Mouse (Mus musculus) hindbrain, embryonic 16.5 days (tissue): Measurements from ENCODE around the gene Vmn2r41. TPM values are rescaled to one million over a fixed set of nuclear protein-coding genes. Genes with fewer than 3 reads are reported as not detected.
"Not testable (repeated sequence)": the region's sequence is repeated elsewhere in the genome, so short reads cannot be mapped to it uniquely, and the experiment has no call there.

Experiments used
- ATAC-seq: fragments of 200-750 bp; cut with Nextera tagmentation; 2 replicates; pipeline ENCODE4 v1.8.0; 2017; ENCODE audit warnings: moderate TSS enrichment, moderate library complexity
- H3K27ac ChIP-seq: fragments of 300-500 bp; sonication (generic); 2 replicates; pipeline ENCODE4 v1.5.1; 2014; ENCODE audit warnings: low read depth, mild to moderate bottlenecking, control low read depth, low read length, moderate library complexity
- H3K27me3 ChIP-seq: fragments of 300-500 bp; sonication (generic); replicated peaks from 2 replicates; pipeline ENCODE4 v1.6.1; 2014; ENCODE audit warnings: low read length; ENCODE audit not compliant: control insufficient read depth, insufficient read depth
- H3K36me3 ChIP-seq: fragments of 300-500 bp; sonication (generic); 2 replicates; pipeline ENCODE4 v1.6.1; 2014; ENCODE audit warnings: mild to moderate bottlenecking, low read length, moderate library complexity, mixed read lengths; ENCODE audit not compliant: control insufficient read depth, insufficient read depth
- H3K4me1 ChIP-seq: fragments of 300-500 bp; sonication (generic); 2 replicates; pipeline ENCODE4 v1.6.1; 2014; ENCODE audit warnings: low read depth, low read length; ENCODE audit not compliant: control insufficient read depth, insufficient read depth
- H3K4me2 ChIP-seq: fragments of 300-500 bp; sonication (generic); 2 replicates; pipeline ENCODE4 v1.6.1; 2014; ENCODE audit warnings: mild to moderate bottlenecking, low read length, control low read depth, moderate library complexity
- H3K4me3 ChIP-seq: fragments of 300-500 bp; sonication (generic); 2 replicates; pipeline ENCODE4 v1.5.1; 2014; ENCODE audit warnings: mild to moderate bottlenecking, low read length, control low read depth, moderate library complexity
- H3K9ac ChIP-seq: fragments of 300-500 bp; sonication (generic); 2 replicates; pipeline ENCODE4 v1.6.1; 2014; ENCODE audit warnings: low read depth, mild to moderate bottlenecking, control low read depth, low read length, moderate library complexity
- H3K9me3 ChIP-seq: fragments of 300-500 bp; sonication (generic); 2 replicates; pipeline ENCODE4 v1.6.1; 2014; ENCODE audit warnings: mild to moderate bottlenecking, low read length, moderate library complexity; ENCODE audit not compliant: control insufficient read depth
- WGBS: fragments of 180-500 bp; shearing (Covaris S2); extraction: QIAGEN DNeasy Blood & Tissue Kit; methylation state at CpG from one replicate; pipeline ENCODE4 v1.1.7; 2014; 5-methylcytosine and 5-hydroxymethylcytosine counted together
- polyA plus RNA-seq: library from polyadenylated mRNA; unstranded; fragments of >200 nt; fragmentation: Nextera tagmentation; extraction: Ambion mirVana; gene quantifications from 2 replicates; pipeline ENCODE4 v1.2.1, GENCODE M21; 2015

The Vmn2r41 gene
- polyA plus RNA-seq, result not detected in 2 replicates

- H3K4me3 ChIP-seq, H3K9me3 ChIP-seq, H3K27ac ChIP-seq, H3K9ac ChIP-seq, H3K27me3 ChIP-seq, H3K36me3 ChIP-seq, ATAC-seq, H3K4me1 ChIP-seq, H3K4me2 ChIP-seq: not testable (repeated sequence)
- WGBS, result no CpG with 5 or more reads among the region's 1 CpGs
Observed at GRCm38 (mm10) chr7:8161554-8161953, at the start of gene Vmn2r41. TSS of gene Vmn2r41 (minus strand) at chr7:8161654.

DNA sequence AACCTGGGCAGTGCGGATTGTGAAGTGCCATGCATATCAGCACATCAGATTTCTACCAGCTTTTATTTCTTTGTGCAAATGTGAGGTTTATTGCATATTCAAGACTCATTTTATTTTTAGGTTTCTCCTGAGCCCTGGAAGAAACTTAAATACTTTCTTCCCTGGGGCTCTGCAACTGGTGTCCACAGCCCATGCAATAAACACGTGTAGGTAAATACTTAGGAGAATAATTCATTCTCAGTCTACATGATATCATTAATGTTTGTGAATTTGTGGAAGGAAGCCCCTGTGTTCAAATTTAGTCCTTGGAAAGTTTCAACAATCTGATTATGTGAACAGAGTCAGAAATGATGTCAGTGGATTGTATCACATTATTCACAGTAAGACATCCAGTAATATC, 38.8 kb upstream of the Vmn2r41 start, which contains the start of gene Vmn2r42:
Gene Vmn2r42, minus strand, starts transcription at position 101 of the 400 bp plus-strand sequence.
- H3K27ac ChIP-seq, H3K4me2 ChIP-seq, H3K36me3 ChIP-seq, H3K9ac ChIP-seq, H3K27me3 ChIP-seq, H3K4me3 ChIP-seq, ATAC-seq, H3K4me1 ChIP-seq, H3K9me3 ChIP-seq: not testable (repeated sequence)
- no CpG with 5 or more reads among the region's 2 CpGs for WGBS

DNA sequence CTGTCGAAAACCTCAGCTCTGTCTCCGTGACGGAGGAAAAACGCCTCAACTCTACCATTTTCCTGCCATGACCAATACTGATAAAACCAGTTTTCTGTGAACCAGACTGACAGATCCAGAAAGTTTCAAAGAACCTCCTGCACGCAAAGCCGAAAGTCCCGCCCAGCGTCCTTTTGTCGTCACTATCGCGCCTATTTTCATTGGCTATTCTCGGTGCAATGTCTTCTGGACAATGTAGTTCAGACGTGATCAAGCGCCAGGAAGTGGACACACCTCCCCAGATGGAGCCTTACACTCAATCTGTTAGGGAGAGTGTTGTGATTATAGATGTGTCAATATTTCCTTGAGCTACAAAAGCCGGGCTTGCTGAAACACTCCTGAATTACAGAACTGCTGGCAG, 68.6 kb downstream of the Vmn2r41 start:
- not testable (repeated sequence) for H3K9me3 ChIP-seq, H3K27me3 ChIP-seq, H3K36me3 ChIP-seq, H3K4me1 ChIP-seq, H3K27ac ChIP-seq, H3K4me3 ChIP-seq, H3K4me2 ChIP-seq, ATAC-seq, H3K9ac ChIP-seq
- 46% methylated on average over 11 of the region's 15 CpGs for WGBS

Other genes starting within 250 kb of the Vmn2r41 start
- gene Vmn2r42, start 38.7 kb upstream of the Vmn2r41 start, polyA plus RNA-seq, result not detected in 2 replicates
- gene Vmn2r43, start 98.9 kb upstream of the Vmn2r41 start, polyA plus RNA-seq, result not detected in 2 replicates
- gene Vmn2r44, start 221.7 kb upstream of the Vmn2r41 start, polyA plus RNA-seq, result not detected in 2 replicates